Mouse (Mus musculus) liver, embryonic 11.5 days (tissue): ENCODE measurements around the gene Gm49510. TPM values are rescaled to one million over a fixed set of nuclear protein-coding genes. Genes with fewer than 3 reads are reported as not detected.
A peak's percentile ranks its signal among the peaks of the same experiment; 100 is the strongest.

Experiments used
- ATAC-seq: fragments of 200-750 bp; cut with Nextera tagmentation; replicated peaks from 2 replicates; pipeline ENCODE4 v1.8.0; 2017; ENCODE audit warnings: moderate number of reproducible peaks, mild to moderate bottlenecking, moderate TSS enrichment, moderate library complexity; ENCODE audit not compliant: low FRiP score
- DNase-seq: peaks from one replicate; pipeline ENCODE4 v3.0.0-alpha.2; 2017; ENCODE audit warnings: low spot score
- H3K27ac ChIP-seq: fragments of 300-500 bp; sonication (generic); 2 replicates; pipeline ENCODE4 v1.5.1; 2014; ENCODE audit warnings: mild to moderate bottlenecking, low read depth, low read length, control low read depth
- H3K27me3 ChIP-seq: fragments of 300-500 bp; sonication (generic); replicated peaks from 2 replicates; pipeline ENCODE4 v1.6.1; 2014; ENCODE audit warnings: low read length, mixed read lengths; ENCODE audit not compliant: control insufficient read depth, insufficient read depth
- H3K36me3 ChIP-seq: fragments of 300-500 bp; sonication (generic); 2 replicates; pipeline ENCODE4 v1.6.1; 2014; ENCODE audit warnings: mild to moderate bottlenecking, low read length, moderate library complexity, mixed read lengths; ENCODE audit not compliant: control insufficient read depth, insufficient read depth
- H3K4me1 ChIP-seq: fragments of 300-500 bp; sonication (generic); replicated peaks from 2 replicates; pipeline ENCODE4 v1.6.1; 2014; ENCODE audit warnings: low read length, mixed read lengths; ENCODE audit not compliant: control insufficient read depth, insufficient read depth
- H3K4me2 ChIP-seq: fragments of 300-500 bp; sonication (generic); 2 replicates; pipeline ENCODE4 v1.6.1; 2014; ENCODE audit warnings: mild to moderate bottlenecking, control low read depth, moderate library complexity
- H3K4me3 ChIP-seq: fragments of 300-500 bp; sonication (generic); 2 replicates; pipeline ENCODE4 v1.5.1; 2014; ENCODE audit warnings: low read depth, low read length, control low read depth
- H3K9ac ChIP-seq: fragments of 300-500 bp; sonication (generic); 2 replicates; pipeline ENCODE4 v1.6.1; 2014; ENCODE audit warnings: low read depth, low read length, control low read depth
- H3K9me3 ChIP-seq: fragments of 300-500 bp; sonication (generic); 2 replicates; pipeline ENCODE4 v1.6.1; 2016; ENCODE audit warnings: low read length, inconsistent platforms, mixed read lengths; ENCODE audit not compliant: control insufficient read depth
- WGBS: fragments of 180-500 bp; shearing (Covaris S2); extraction: QIAGEN DNeasy Blood & Tissue Kit; methylation state at CpG from one replicate; pipeline ENCODE4 v1.1.7; 2014; 5-methylcytosine and 5-hydroxymethylcytosine counted together
- polyA plus RNA-seq: library from polyadenylated mRNA; unstranded; fragments of >200 nt; fragmentation: Nextera tagmentation; extraction: Ambion mirVana; gene quantifications from 2 replicates; pipeline ENCODE4 v1.2.1, GENCODE M21; 2014

The Gm49510 gene
- 0.55 and 0.99 TPM in 2 replicates for polyA plus RNA-seq

DNA sequence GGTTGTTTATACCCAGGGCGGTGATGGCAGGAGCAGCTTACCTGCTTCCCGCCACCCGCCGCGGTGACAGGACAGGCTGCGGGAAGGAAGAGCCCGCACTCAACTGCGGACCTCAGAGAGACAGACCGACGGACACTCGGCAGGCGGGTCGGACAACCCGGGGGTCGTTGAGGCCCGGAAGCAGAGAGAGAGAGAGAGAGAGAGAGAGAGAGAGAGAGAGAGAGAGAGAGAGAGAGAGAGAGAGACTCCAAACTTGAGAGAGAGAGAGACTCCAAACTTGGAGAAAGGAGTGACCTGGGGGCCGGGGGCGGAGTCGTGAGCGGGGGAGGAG is at the start of gene Gm49510:
Gene Gm49510 (plus strand): TSS at position 259 of the 331 bp plus-strand sequence.
- WGBS, result 2% methylated on average over 16 of the region's 20 CpGs
- no peaks in the 10 kb centered on the region for H3K27me3 ChIP-seq
- H3K4me3 ChIP-seq, result peak within 1 kb of the TSS; percentile 65
- peak within 1 kb of the TSS; percentile 96 for H3K4me2 ChIP-seq
- ATAC-seq (no peak), DNase-seq (no peak)
- H3K9me3 ChIP-seq, result no peaks in the 10 kb centered on the region
- peak within 1 kb of the TSS; percentile 83 for H3K9ac ChIP-seq
- peaks cover 62% of the 10 kb centered on the region for H3K4me1 ChIP-seq
- H3K36me3 ChIP-seq, result peaks cover 13% of the 10 kb centered on the region
- H3K27ac ChIP-seq, result peak within 1 kb of the TSS; percentile 94

DNA sequence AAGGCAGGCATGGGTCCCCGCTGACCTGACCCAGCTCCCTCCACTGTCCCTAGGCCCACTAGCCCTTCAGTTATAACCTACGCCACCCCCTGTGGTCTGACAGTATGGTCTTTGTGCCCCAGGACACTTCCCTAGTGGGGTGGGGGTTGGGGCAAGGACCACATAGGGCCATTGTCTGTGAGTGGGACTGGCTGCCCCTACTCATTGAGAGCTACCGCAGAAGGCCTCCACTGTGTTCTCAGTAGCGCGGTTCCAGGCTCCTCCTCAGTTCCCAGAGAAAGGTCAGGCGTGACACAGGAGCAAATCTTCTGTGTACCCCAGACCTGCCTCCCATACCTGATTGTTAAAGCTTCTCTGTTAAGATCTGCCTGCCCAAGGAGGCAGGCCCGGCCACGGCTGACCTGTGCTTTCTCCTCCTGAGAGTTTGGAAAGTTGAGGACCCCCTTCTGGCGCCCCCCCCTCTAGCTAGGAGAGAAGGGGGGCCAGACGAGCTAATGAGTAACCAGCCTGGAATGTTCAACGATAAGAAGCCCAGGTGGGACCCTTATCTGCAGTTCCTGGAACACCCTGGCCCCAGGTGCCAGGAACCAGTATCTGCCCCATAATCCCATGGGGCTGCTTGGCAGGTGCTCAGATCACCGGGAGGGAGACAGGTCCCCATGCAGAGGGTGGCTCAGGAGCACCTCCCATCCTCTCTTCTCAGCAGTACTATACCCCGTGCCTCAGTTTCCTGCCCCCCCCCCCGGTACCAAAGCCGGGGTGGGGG is 49.2 kb upstream of the Gm49510 start:
- H3K4me1 ChIP-seq, result peaks cover 21% of the 10 kb centered on the region
- H3K27ac ChIP-seq, result no peak overlapping the region
- no peaks in the 10 kb centered on the region; the same call in none of the 2 replicates for H3K36me3 ChIP-seq
- no peak overlapping the region for H3K9ac ChIP-seq
- 66% methylated on average over 14 of the region's 15 CpGs for WGBS
- DNase-seq (no peak), ATAC-seq (no peak)
- no peaks in the 10 kb centered on the region for H3K9me3 ChIP-seq
- no peak overlapping the region for H3K4me2 ChIP-seq
- H3K27me3 ChIP-seq, result no peaks in the 10 kb centered on the region
- H3K4me3 ChIP-seq, result no peak overlapping the region

DNA sequence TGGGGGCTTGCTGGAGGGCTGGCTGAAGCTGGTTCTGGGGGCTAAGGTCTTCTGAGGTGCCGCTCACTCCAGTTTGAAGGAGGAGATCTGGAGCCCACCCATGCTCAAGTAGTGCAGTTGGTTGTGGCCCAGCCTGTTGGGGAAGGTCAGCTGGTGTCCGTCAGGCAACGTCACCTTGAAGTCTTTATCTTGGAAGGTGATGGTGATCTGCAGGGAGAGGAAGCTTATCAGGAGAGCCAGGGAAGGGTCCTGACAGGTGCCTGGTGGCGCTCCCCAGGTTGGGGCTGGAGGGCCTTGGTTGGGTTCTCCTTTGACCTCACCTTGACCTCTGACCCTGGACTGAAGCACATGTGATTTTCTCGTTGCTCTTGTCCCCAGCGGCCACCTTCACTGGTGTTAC is 48.5 kb upstream of the Gm49510 start:
- Histone ChIP-seq H3K4me3 (no peak overlapping the region), H3K36me3 (no peaks in the 10 kb centered on the region; the same call in none of the 2 replicates), H3K27ac (no peak overlapping the region), H3K4me1 (peaks cover 15% of the 10 kb centered on the region), H3K4me2 (peak overlapping the region; percentile 50; the same call in 1 of the 2 replicates), H3K27me3 (no peaks in the 10 kb centered on the region), H3K9me3 (no peaks in the 10 kb centered on the region), H3K9ac (no peak overlapping the region)
- ATAC-seq (no peak), DNase-seq (no peak)
- WGBS, result 37% methylated on average over 6 of the region's 6 CpGs

DNA sequence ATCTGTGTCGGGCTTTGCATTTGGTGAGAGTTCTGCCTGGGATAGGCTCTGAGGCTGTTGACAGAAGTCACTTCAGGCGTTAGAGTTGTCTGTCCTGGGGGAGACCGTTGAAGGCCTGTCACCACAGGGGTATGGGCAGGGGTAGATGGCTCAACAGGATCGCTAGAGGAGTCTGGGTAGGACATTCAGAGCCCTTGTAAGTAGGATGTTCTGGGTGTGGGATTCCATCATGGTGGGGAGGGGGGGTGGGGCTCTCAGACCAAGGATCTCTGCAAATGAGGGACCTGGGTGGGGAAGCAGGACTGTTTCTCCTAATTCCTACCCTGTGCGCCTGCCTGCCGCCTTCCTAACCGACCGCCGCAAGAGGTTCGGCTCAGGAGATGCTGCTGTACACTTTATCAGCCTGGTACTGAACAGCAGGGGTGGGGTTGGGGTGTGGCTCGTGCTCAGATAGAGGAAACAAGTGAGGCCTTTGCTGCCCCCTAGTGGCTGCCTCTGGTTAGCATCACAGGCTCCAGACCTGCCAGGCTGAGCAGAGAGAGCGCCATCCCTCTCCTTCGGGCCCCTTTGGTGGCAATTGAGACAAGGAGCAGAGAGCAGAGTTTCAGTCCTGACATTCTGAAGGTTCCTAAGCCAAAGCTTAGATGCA is 47.8 kb upstream of the Gm49510 start:
- Histone ChIP-seq H3K27me3 (no peaks in the 10 kb centered on the region), H3K9me3 (no peaks in the 10 kb centered on the region), H3K27ac (no peak overlapping the region), H3K4me1 (peaks cover 12% of the 10 kb centered on the region), H3K4me2 (peak overlapping the region; percentile 50), H3K36me3 (no peaks in the 10 kb centered on the region; the same call in none of the 2 replicates), H3K4me3 (no peak overlapping the region), H3K9ac (no peak overlapping the region)
- 9% methylated on average over 13 of the region's 13 CpGs for WGBS
- ATAC-seq, result peak; percentile 87
- DNase-seq, result peak; percentile 90

DNA sequence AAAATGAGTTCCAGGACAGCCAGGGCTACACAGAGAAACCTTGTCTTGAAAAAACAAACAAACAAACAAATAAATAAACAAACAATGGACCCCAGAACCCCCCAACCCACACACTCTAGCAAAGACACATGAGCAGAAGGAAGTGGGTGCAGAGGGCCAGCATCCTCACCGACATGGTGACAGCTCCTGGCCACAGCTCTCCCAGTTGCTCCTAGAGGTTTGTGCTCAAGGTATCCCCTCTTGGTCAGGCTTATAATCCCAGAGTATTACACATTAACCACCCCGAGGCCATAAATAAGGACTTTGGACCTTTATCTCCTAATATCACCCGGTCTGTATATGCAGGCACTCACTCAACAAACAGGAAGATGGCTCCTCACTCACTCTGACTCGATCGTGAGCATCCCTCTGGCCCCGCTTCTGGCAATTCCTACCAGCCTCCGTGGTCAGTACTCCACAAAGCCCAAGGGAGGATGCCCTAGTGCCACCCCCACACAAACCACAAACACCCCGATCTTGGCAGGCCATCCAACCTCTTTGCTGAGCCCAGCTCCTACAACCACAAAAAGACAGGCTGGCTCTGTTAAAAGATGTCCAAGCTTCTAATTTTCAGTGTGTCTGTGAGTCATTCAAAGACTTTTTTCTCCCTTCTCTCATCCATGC is 44.0 kb upstream of the Gm49510 start, which contains the start of gene Lgals2:
Gene Lgals2 (minus strand): TSS at position 227 of the 663 bp plus-strand sequence.
- ATAC-seq (no peak), DNase-seq (no peak)
- Histone ChIP-seq H3K4me1 (peaks cover 16% of the 10 kb centered on the region), H3K4me2 (no peak within 1 kb of the TSS), H3K9me3 (no peaks in the 10 kb centered on the region), H3K27me3 (no peaks in the 10 kb centered on the region), H3K36me3 (no peaks in the 10 kb centered on the region), H3K4me3 (no peak within 1 kb of the TSS), H3K9ac (no peak within 1 kb of the TSS), H3K27ac (no peak within 1 kb of the TSS)
- 47% methylated on average over 8 of the region's 8 CpGs for WGBS

DNA sequence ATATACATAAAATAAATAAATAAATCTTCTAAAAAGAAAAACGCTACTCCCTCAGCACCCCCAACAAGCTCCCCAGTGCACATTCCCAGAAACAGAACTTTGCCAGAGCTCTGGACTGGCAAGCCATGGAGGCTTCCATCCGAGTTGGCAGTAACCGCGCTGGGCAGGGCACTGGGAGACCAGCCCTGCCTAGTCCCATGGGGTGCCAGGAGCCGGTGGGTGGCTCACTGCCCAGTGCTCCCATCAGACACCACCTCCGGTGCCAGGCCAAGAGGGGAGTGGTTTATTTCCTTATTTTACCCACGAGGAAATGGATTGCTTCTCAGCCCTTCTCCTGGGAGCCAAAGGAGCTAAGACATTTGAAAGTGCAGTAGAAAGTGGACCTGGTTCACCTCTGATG is 42.5 kb upstream of the Gm49510 start:
- ATAC-seq, result no peak
- Histone ChIP-seq H3K27ac (no peak overlapping the region), H3K27me3 (no peaks in the 10 kb centered on the region), H3K9ac (no peak overlapping the region), H3K36me3 (no peaks in the 10 kb centered on the region), H3K4me3 (no peak overlapping the region), H3K9me3 (no peaks in the 10 kb centered on the region), H3K4me1 (peaks cover 7% of the 10 kb centered on the region), H3K4me2 (no peak overlapping the region)
- no peak for DNase-seq
- 77% methylated on average over 7 of the region's 7 CpGs for WGBS

DNA sequence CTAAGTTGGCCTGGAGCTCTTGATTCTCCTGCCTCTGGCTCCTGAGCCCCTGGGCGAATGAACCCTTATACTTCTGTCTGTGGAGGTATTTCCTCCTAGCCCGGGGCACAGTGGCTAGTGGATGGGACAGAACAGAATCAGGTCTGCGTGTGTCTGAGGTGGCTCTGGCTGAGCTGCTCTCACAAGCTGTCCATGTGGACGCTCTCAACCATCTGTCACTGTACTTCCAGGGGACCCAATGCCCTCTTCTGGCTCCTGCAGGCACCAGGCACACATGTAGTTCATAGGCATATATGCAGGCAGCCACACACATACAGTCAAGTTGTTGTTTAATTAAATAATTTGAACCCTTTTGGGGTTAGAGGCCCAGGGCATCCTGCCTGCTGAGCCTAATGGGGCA is 40.2 kb upstream of the Gm49510 start:
- WGBS, result 65% methylated on average over 4 of the region's 4 CpGs
- Histone ChIP-seq H3K4me3 (no peak overlapping the region), H3K4me2 (no peak overlapping the region), H3K27ac (0 out of 2 replicates have a peak overlapping the region, but pooled peaks have one; percentile 11), H3K9ac (no peak overlapping the region), H3K9me3 (no peaks in the 10 kb centered on the region), H3K4me1 (peaks cover 7% of the 10 kb centered on the region), H3K27me3 (no peaks in the 10 kb centered on the region), H3K36me3 (no peaks in the 10 kb centered on the region)
- no peak for ATAC-seq
- DNase-seq, result no peak

DNA sequence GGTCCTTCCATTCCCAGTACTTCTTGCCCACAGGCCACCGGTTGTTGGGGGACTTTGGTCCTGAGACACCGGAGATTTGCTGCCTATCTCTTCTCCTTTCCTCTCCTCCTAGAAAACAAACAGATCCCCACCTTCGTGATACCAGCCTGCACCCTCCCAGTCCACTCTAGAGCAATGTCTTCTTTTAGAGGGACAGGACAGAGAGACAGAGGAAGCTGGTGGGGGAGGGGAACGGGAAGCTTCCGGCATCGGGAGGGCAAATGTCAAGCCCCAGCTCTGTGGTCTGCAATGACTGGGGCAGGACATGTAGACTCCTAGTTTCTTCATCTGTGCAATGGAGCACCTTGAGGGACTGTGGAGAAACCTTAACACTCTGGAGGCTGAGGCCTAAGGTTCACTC is 39.8 kb upstream of the Gm49510 start:
- Histone ChIP-seq H3K27me3 (no peaks in the 10 kb centered on the region), H3K36me3 (no peaks in the 10 kb centered on the region), H3K4me3 (no peak overlapping the region), H3K9ac (no peak overlapping the region), H3K4me2 (no peak overlapping the region), H3K4me1 (peaks cover 7% of the 10 kb centered on the region), H3K9me3 (no peaks in the 10 kb centered on the region), H3K27ac (no peak overlapping the region)
- 29% methylated on average over 6 of the region's 6 CpGs for WGBS
- ATAC-seq (no peak), DNase-seq (no peak)
